Mouse (Mus musculus): Measurements from ENCODE around the gene Hoxb7.

GRCm38 (mm10) chr11:96267021-96267920 is 19.2 kb upstream of the Hoxb7 start:
- TF ChIP-seq CTCF (IDR thresholded peaks at IDR 0.05; ENCODE audit: low read depth, low read length): no peak
- no peak for TF ChIP-seq EP300 (IDR thresholded peaks at IDR 0.05; ENCODE audit: insufficient read depth, low read depth, low read length)
- no peak for TF ChIP-seq POLR2A (IDR thresholded peaks at IDR 0.05; ENCODE audit: insufficient read depth, low read length)

All from ES-Bruce4 (cell line).